Mouse (Mus musculus) testis, adult 10 weeks (tissue): Measurements from ENCODE around the gene Snx25. TPM values are rescaled to one million over a fixed set of nuclear protein-coding genes. Genes with fewer than 3 reads are reported as not detected.

Source experiments
- polyA plus RNA-seq: library from polyadenylated mRNA; stranded (reverse); fragments of 350-450 nt; fragmentation: Illumina TruSeq; extraction: RNeasy Lipid Tissue Mini Kit (QIAGEN cat#74804); gene quantifications from one replicate; pipeline ENCODE4 v1.2.3, GENCODE M21; 2014; ENCODE audit warnings: low read depth, low replicate concordance

Snx25 gene
- 48.1 TPM for polyA plus RNA-seq

GRCm38 (mm10) chr8:46152064-46153031 is at the start of gene Snx25:
Snx25 (minus strand) TSS chr8:46152159.

GRCm38 (mm10) chr8:46151202-46152062 is 527 bp downstream of the Snx25 start, which contains the start of gene Cfap97:
Cfap97 (plus strand) TSS chr8:46151771.

GRCm38 (mm10) chr8:46005596-46005995 is 146.4 kb downstream of the Snx25 start, which contains the start of gene Ankrd37:
Ankrd37 (minus strand) TSS chr8:46005707.

GRCm38 (mm10) chr8:45999138-45999783 is 152.7 kb downstream of the Snx25 start, which contains the start of gene Lrp2bp:
Lrp2bp (plus strand) TSS chr8:45999303.

Other genes with a start within 250 kb of the Snx25 start
- 201 TPM for gene Ccdc110, start 217.5 kb downstream of the Snx25 start, polyA plus RNA-seq
- gene 1700029J07Rik, start 176.9 kb downstream of the Snx25 start, polyA plus RNA-seq = 206 TPM
- gene Ufsp2, start 176.6 kb downstream of the Snx25 start, polyA plus RNA-seq = 66.1 TPM
- gene Lrp2bp, start 152.9 kb downstream of the Snx25 start, polyA plus RNA-seq = 191 TPM
- gene Ankrd37, start 146.5 kb downstream of the Snx25 start, polyA plus RNA-seq = 3.7 TPM
- 707 TPM for gene Cfap97, start 388 bp downstream of the Snx25 start, polyA plus RNA-seq
- gene Slc25a4, start 59.1 kb upstream of the Snx25 start, polyA plus RNA-seq = 29.9 TPM
- gene Helt, start 142.5 kb upstream of the Snx25 start, polyA plus RNA-seq = 0.73 TPM